Mouse (Mus musculus): ENCODE data around the gene Scnm1.
"Not testable (repeated sequence)": the region's sequence is repeated elsewhere in the genome, so short reads cannot be mapped to it uniquely, and the experiment has no call there.

Scnm1 gene

DNA sequence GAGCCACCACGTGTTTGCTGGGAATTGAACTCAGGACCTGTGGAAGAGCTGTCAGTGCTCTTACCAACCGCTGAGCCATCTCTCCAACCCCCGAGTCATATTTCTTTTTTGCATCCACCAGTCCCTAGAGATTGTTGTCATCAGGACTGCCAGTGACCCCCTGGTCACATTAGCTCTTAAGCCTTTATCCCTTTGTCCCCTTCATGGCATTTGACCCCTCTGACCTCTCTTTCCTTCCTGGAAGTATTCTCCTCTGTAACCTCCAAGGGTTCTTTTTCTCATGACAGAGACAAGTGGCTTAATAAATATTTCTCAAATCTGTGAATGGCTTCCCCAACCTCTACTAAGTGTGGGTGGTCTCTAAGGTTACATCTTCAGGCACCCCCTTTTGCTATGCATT is 14.1 kb upstream of the Scnm1 start:
- DNase-seq (ENCODE audit: low spot score in 2 of 2), result no peak

DNA sequence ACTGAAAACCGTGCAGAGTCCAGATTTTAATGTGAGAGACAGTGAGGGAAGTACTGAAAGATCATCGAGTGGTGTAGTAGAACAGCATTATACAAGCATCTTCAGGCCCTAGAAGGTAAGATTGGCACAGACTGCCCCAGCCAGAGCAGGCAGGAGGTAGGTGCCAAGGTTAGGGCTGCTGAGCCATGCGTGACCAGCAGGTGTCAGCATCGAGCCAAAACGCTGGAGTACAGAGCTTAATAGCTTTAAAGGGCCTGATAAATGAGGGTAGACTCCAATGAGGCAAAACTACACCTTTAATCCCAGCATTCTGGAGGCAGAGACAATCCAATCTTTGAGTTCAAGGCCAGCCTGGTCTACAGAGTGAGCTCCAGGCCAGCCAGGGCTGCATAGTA is 8.8 kb upstream of the Scnm1 start:
- DNase-seq (ENCODE audit: low spot score in 2 of 2), result peak; percentile 81 to 92

DNA sequence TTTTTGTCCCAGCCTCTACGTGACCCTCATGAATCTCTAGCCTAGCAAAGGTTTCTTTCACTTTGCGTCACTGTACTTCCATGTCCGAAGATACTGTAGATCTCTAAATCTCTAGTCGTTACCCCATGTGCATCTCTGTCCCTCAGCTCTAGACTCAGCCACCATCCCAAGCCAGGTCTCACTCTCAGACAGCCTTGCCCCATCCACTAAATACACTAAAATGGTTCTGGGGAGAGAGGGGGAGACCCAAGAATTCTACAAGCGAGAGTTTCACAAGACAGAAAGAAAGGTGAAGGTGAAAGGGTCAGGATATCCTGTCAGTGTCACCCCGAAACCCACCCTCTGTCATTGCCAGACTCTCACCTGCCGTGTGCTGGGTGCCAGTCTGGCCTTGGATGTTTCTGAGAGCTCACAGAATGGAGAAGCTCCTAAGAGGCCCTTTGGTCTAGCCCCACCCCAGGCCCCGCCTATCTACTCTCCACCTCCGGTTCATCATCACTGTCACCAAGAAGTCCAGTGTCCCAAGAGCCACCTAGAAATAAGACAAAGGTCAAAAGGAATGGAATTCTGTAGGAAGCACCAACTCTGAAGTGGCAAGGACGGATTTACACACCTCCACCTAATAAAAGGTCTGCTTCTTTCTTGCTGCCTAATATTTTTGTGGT is 8.3 kb upstream of the Scnm1 start, which contains the start of gene Tnfaip8l2:
Gene Tnfaip8l2, minus strand, starts transcription at position 409 of the 665 bp plus-strand sequence.
- DNase-seq (ENCODE audit: low spot score in 2 of 2), result peak; percentile 53 to 54

DNA sequence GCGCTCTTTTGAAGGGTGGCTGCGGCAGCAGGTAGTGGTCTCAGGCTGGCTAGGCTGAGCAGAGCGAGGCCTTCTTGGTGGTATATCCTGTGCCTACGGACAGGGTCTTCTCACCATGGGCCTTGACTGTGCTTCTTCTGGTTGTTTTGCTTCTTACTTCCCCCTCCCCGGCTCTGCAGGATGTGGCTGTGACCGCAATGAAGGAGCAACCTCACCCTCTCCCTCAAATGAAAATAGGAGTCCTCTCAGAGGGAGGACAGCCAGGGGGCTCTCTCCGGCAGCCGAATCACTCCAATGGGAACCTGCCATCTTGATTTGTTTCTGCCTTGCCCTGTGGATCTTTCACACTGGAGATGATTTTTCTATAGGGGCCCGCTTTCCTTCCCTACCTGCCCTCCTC is 7.7 kb upstream of the Scnm1 start:
- peak; percentile 78 to 82 for DNase-seq (ENCODE audit: low spot score in 2 of 2)

DNA sequence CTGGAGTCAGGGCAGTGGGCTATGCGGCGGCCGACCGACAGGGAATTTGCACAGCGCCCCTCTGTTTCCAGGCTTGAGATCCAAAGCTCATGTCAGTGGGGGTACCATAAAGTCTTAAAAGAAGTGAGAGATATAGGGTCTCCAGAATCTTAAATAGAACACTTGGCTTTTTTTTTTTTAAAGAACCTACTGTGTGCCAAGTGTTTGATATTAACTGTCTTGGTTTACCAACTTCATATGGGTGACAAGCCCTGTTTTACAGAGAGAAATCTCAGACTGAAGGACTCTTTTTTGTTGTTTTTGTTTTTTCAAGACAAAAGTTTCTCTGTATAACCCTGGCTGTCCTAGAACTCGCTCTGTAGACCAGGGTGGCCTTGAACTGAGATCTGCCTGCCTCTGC is 7.0 kb upstream of the Scnm1 start:
- no peak for DNase-seq (ENCODE audit: low spot score in 2 of 2)

DNA sequence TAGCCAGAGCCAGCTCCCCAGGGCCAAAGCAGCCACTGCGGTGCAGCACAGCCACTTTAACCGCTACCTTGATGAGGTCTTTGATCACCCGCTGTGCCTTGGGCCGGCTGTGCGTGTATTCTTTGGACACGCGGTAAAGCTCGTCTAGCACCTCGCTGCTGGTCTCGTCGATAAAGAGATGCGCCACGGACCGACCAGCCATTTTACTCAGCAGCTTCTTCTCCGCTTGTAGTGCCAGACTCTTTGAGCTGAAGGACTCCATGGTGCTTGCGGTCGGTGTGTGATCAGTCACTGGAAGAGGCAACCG is 6.4 kb upstream of the Scnm1 start:
- DNase-seq (ENCODE audit: low spot score in 2 of 2), result no peak

DNA sequence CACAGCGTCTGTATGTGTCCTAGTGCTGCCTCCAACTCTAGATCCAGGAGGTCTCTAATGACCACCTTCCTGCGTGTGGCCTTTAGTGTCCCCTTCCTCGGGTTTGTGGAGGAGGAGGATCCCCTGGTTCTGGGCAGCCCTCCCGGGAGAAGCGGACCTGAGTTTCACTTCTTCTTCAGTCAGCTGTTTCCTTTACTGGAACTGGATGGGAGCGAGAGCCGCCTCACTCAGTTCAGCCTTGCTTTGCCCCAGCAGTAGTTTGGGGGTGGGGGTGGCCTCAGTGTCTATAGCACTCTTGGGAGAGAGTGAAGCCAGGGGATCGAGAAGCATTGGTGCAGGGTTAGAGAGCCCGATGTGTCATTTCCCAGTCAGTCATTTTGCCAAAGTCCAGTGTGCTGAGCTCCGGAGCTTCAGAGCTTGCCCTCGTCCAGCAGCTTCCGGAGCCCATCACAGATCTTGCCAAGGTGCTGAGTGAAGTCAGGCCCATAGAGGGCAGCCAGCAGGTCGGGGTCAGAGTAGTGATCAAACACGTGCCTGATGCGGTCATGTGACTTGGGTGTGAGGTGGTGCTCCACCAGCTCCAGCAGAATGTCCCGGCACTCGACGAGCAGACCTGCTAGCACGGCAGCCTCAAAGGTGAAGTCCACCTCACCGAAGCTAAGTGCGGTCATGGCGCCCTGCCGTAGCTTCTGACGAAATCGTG is 5.9 kb upstream of the Scnm1 start:
- no peak for DNase-seq (ENCODE audit: low spot score in 2 of 2)

DNA sequence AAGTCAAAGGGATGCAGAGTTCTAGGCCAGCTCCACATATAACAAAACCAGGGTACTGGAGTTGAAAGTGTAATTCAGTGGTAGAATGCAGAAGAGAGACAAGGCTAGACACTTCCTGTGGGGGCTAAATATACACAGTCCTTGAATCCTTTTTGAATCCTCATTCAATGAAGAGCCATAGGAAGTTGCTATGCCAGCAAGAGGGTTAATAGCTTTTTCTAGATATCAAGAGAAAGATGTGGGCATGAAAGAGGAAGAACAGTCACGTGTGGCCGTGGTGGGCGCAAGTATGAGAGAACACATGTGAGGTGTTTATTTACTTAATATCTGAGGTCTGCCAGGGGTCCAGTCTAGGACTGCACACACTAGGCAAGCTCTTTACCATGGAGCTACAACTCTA is 2.5 kb upstream of the Scnm1 start:
- DNase-seq (ENCODE audit: low spot score in 2 of 2), result no peak

DNA sequence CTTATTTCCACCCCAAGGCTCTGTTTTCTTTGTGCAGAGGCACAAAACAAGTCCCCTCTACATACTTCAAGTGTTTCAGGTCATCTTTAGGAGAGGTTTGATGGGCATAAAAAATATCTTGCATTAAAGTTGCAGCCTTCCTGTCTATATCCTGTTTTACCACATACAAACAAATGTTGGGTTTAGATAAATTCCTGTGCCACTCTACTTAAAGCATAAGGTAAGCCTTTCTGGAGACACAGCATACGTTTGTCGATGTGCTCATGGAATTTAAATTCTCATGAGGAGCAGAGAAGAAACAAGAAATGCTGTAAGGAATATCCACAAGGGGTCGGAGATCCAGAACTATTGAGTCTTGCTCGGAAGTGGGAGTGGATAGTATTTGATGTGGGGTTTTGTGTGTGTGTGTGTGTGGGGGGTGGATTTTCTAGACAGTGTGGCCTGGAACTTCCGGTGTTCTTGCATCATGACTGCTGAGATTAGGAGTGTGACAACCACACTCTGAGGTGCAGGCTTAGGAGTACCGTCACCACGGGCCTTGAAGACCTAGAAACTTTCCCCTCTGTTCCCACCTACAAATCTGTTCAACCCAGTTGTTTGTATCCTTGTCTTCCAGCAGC is 1.7 kb upstream of the Scnm1 start:
- DNase-seq (ENCODE audit: low spot score in 2 of 2), result peak in 1 of 2 experiments; percentile 13

DNA sequence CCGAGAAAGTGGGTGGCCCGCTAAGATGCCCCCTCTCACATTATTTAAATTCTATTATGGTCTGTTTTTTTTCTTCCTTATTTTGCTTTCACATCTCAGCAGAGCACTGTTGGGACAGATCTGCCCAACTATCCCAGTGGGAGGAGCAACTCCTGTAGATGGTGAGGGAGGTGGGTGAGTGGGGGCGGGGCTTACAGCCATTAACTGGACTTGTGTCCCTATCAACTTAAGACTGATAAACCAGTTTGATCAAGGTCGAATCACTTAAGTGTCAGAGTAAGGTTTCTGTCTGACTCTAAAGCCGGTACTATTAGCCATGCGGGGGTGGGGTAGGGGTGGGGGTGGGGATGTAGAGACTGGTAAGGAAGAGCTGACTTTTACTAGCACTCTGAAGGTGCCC is 1.2 kb upstream of the Scnm1 start:
- DNase-seq (ENCODE audit: low spot score in 2 of 2), result peak; percentile 20 to 26

DNA sequence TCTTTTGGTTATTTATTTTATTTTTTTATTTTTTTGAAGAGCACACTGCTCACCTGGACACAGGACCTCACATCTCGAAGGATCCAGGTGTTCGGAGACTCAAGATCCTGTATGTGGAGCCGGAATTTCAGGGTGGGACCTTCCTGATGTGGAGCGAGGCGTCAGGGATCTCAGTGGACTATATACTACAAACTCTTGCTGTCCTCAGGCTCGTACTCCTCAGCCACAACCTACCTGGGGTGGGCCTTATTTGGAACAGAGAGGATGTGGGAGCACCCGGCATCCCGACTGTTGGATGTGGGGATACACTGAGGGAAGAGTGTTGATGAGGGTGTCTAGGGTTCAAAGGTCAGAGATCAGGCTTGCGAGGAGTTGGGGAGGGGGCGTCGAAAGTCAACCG is 322 bp upstream of the Scnm1 start:
- not testable (repeated sequence) for DNase-seq (ENCODE audit: low spot score in 2 of 2)

DNA sequence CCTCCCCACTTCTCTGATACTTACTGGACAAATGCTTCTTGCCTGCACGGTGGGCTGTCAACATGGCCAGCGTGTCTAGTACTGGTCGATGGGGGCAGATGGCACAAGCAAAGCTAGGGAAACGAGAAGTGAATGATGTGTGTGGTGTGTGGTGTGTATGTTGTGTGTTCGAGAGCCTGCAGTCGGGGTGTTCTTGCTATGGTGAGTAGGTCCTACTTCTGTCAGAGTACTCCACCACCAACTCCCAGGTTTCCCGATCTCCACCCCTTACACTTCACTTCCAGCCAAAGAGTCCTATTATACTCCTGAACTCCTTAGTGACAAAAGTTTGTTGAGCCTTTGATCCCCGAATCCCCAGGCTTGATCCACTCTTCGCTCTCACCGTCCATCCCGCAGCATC is 635 bp downstream of the Scnm1 start:
- no peak for DNase-seq (ENCODE audit: low spot score in 2 of 2)

DNA sequence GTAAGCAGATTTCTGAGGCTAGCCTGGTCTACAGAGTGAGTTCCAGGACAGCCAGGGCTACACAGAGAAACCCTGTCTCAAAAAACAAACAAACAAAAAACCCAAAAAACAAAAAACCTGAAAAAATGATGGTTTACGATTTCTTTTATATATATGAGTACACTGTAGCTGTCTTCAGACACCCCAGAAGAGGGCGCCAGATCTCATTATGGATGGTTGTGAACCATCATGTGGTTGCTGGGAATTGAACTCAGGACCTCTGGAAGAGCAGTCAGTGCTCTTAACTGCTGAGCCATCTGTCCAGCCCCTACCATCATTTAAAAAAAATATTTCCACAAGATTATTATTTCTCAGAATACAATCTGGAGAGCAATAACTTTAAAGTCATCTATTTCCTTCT is 1.4 kb downstream of the Scnm1 start:
- not testable (repeated sequence) for DNase-seq (ENCODE audit: low spot score in 2 of 2)

DNA sequence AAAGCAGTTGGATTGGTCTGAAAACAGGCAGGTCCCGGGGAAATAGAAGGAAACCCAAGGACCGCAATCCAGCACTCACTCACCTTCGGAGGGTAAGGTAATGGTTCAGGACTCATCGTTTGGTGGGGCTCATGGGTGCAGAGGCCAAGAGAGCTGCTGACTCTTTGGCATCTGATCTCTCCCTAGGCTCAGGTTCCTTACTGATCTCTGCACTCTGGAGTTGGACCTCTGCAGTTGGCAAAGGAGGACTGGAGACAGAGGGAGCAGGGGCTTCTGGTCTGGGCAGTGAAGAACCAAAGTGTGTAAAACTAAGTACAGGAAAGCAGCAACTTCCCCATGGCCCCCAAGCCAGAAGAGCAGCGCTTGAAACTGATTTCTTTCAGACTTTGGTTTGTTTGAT is 3.7 kb downstream of the Scnm1 start:
- no peak for DNase-seq (ENCODE audit: low spot score in 2 of 2)

DNA sequence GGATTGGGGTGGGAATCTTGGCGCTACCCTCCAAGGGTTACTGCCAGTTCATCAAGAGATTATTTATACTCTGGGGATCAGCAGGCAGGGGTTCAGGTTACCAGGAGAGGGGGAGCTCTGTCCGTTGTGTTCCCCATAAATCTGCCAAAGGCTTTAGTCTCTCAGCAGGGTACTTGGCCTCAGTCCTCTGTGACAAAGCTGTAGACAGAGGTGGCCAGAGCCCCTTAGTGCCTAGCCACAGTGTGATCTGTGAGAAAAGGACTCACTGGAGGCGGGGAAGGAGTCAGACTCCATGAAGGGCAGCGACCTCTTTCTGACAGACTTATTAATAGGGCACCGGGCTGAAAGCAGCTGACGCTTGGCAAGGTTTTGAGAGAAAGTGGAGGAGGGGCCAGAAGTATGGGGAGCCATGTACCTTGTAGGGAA is 4.6 kb downstream of the Scnm1 start:
- no peak for DNase-seq (ENCODE audit: low spot score in 2 of 2)

DNA sequence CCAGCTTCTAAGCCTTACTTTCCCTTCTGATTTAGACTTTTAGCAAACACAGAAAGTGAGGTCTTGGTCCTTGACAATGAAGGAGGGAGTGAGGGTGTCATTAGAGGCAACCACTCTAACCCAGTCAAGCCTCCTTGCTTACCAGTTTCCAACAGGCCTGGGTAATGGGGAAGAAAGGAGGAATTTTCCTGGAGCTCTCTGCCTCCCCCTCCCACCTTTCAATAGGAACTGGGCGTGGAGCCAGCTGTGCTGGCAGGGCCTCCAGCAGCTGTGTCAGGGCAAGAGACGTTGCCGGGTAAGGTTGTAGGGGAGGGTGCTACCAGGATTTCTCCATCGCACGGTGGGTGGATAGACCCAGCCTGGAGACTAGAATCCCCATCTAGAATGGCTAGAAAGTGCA is 8.8 kb downstream of the Scnm1 start:
- DNase-seq (ENCODE audit: low spot score in 2 of 2), result no peak

DNA sequence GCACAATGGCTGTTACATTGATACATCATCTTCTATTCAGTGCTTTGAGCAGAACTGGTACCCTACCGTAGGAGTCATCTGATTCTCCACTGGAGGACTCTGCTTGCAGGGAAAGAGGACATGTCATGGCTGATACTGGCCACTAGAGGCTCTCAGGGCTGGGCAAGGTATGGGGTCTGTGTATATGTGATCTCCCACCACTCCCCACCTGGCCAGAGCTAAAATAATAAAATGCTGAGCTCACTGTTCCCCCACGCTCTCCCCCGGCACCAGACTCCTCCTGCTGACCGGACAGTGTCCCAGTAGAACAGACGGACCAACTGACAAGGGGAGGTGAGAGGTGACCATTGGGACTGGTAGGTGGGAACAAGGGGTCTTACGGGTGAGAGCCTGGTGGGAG is 9.6 kb downstream of the Scnm1 start, which contains the start of gene Tmod4:
Gene Tmod4, plus strand, starts transcription at position 231 of the 400 bp plus-strand sequence.
- peak in 1 of 2 experiments; percentile 29 for DNase-seq (ENCODE audit: low spot score in 2 of 2)

DNA sequence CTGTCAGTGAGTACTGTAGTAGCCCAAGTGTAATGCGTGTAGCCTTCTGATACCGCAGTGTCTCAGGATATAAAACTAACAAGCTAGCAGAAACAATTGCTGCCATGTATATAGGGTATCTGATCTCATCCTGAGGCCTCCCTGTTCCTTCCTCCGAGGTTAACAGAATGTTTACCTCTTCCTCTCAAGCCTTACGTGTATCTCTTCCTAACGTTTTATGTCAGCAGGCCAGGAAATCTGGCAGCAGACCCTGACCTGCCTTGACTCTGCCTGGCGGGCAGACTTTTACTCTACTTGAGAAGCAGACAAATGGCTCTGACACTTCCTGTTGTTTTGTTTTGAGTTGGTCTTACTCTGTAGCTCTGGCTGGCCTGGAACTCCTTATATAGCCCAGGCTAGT is 12.2 kb downstream of the Scnm1 start:
- no peak for DNase-seq (ENCODE audit: low spot score in 2 of 2)

DNA sequence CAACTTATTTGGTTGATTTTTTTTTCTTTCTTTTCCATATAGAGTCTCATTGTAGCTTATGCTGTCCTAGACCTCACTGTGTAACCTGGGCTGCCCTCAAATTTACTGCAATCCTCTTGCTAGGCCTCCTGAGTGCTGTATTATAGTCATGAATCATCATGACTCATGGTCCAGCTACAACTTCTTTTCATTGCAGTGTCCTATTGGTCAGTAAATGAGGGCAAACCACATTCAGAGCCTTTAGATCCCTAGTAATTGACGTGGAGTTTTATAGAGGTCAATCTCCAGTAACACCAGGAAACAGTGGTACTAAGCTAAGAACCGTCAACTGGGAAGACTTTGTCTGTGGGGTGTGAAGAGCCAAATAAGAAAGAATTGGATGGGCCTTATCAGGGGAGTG is 16.1 kb downstream of the Scnm1 start:
- no peak for DNase-seq (ENCODE audit: low spot score in 2 of 2)

DNA sequence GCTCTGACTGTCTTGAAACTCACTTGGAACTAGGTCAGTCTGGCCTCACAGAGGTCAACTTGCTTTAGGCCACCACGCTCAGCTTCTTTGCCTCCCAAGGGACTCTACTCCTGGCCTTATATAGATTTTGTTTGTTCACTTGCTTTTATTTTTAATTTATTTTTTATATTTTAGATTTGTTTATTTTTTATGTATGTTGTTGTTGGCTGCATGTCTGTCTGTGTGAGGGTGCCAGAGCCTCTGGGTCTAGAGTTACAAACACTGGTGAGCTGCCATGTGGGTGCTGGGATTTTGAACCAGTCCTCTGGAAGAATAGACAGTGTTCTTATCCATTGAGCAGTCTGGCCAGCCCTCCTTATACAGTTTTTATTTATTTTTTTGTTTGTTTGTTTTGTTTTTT is 21.1 kb downstream of the Scnm1 start:
- DNase-seq (ENCODE audit: low spot score in 2 of 2), result no peak

DNA sequence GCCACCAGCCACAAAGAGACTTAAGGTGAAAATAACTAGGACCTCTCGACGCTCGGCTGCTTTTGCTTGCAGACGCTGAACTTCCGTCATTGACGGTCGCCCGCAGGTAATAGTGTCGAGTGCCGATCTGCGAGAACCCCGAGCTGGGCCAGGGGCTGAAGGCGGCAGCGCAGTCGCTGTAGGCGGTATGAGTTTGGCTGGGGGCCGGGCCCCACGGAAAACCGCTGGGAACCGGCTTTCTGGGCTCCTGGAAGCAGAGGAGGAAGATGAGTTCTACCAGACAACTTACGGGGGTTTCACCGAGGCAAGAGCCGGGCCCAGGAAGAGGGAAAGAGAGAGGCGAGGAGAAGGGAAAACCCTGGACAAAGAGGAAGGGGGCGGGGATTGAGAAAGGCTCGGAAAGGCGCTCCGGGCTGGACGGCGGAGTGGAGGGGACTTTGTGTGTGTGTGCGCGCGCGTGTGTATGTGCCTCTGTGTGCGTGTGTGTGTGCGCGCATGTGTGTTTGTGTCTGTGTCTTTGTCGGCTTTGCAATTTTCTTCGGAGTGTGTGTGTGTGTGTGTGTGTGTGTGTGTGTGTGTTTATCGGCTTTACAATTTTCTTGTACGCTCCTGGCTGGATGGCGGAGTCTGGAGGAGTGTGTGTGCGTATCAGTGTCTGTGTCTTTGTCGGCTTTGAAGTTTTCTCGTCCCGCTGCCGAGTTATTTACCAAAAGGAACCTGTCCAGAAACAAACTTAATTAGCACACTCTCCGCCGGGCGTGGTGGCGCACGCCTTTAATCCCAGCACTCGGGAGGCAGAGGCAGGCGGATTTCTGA is 22.7 kb downstream of the Scnm1 start, which contains the start of gene Vps72:
Gene Vps72, plus strand, starts transcription at position 112 of the 816 bp plus-strand sequence.
- peak; percentile 80 to 82 for DNase-seq (ENCODE audit: low spot score in 2 of 2)

DNA sequence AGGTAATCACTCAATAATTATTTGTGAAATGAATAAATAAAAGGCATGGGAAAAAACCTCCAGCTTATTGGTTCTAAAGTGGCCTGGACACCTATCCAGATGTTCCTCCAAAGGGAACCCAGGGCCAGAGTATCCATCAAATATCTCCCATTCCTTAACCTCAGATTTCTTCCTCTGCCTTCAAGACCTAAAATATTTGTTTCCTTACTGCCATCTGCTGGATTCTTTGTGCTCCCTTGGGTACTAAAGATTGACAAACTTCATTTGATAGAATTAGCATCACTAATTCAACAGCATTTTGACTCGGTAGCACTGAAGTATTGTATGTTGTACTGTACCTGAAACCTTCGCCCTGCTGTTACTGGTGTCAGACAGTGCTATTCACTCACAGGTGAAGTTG is 25.9 kb downstream of the Scnm1 start:
- DNase-seq (ENCODE audit: low spot score in 2 of 2), result no peak

All from thymus, postnatal 10 days (tissue).